Mouse (Mus musculus) layer of hippocampus, adult 11-12 months (tissue): Measurements from ENCODE around the gene Ggt7.
"Not testable (repeated sequence)": the region's sequence is repeated elsewhere in the genome, so short reads cannot be mapped to it uniquely, and the experiment has no call there.

Experiments used
- DNase-seq: peaks from one replicate; pipeline ENCODE4 v3.0.0; 2022; ENCODE audit warnings: low spot score

Ggt7 gene

DNA sequence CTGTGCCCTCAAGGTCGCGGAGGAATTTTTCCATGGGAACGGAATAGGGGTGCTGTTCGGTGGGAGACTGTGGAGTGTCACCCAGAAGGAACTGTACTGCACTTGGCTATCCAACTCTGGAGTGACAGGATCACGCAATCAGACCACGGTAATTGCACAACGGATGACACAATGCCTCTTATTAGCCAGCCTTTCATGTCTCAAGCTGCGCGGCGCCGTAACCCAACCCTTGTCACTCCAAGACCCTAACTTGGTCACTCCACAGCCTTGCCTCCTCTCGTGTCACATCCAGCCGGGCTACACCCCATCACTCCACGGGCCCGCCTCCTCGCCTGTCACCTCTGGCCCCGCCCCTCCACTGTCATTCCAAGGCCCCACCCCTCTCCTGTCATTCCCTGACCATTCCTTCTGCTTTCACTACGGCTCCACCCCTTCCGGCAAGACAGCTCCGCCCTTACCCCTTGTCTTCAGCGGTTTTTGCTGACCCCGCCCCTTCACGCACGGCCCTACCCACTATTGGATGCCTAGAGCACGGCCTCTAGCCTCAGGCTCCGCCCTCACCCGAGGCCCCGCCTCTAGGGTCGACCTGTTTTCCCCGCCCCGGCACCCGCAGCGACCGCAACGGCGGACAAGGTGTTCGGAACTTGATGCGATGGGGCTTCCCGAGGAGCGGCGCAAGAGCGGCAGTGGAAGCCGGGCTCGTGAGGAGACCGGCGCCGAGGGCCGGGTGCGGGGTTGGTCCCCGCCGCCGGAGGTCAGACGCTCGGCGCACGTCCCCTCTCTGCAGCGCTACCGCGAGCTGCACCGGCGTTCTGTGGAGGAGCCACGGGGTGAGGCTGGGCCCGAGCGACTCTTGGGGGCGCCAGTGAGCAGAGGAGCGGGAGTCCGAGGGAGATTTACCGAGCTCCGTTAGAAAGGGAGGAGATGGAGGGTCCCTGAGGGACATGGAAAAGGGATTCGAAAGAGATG is at the start of gene Ggt7, which contains the start of gene Acss2:
Gene Ggt7 (minus strand): TSS at position 783 of the 969 bp plus-strand sequence.
Gene Acss2 (plus strand): TSS at position 494 of the 969 bp plus-strand sequence.
- peak; percentile 99 for DNase-seq

- no peak for DNase-seq
These were observed 49.7 kb upstream of the Ggt7 start for GRCm38 (mm10) chr2:155567751-155568150.

GRCm38 (mm10) chr2:155562934-155563333 is 44.9 kb upstream of the Ggt7 start:
- no peak for DNase-seq

GRCm38 (mm10) chr2:155562209-155562608 is 44.2 kb upstream of the Ggt7 start:
- DNase-seq: no peak

DNA sequence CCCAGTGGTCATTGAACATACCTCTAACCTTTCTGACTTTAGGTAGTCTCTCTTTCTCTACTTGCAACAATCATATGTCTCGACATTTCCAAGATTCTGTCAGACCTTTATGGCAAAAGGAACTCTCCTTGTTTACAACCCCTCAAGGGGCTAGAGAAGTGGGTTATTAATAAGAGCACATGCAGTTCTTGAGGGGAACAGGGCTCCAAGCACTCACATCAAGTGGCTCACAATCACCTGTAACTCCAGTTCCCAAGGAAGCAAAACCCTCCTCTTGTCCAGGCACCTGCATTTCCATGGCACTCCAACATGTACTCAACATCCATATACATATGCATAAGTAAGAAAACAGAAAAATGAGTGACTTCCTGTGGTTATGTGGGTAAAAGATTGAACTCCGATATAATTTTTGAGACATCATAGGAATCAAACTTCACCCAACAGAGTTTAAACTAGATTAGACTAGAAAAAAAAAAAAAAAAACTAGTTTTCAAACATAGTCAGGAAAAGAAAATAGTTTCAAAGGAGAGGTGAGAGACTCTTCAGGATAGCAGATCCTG is 36.5 kb upstream of the Ggt7 start:
- no peak for DNase-seq

- no peak for DNase-seq
These were observed 34.9 kb upstream of the Ggt7 start for GRCm38 (mm10) chr2:155552949-155553354.

GRCm38 (mm10) chr2:155552336-155552735 is 34.3 kb upstream of the Ggt7 start:
- no peak for DNase-seq

DNA sequence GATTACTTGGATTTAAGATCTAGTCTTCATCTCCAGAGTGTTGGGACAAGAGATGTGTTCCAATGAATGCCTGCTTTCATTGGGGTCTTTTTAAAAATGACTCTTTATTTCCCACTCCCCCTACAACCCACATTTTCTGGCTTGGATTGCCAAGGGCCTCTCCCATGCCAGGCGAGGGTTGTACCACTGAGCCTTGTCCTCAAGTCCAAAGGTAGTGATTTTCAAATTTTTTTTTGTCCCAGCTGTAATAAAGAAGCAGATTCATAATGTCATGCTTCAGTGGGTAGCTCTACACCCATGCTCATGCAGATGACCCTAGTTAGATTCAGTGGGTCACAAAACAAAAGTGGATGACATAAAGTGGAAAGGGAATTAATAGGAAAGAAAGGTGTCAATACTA is 28.9 kb upstream of the Ggt7 start:
- DNase-seq: no peak

DNA sequence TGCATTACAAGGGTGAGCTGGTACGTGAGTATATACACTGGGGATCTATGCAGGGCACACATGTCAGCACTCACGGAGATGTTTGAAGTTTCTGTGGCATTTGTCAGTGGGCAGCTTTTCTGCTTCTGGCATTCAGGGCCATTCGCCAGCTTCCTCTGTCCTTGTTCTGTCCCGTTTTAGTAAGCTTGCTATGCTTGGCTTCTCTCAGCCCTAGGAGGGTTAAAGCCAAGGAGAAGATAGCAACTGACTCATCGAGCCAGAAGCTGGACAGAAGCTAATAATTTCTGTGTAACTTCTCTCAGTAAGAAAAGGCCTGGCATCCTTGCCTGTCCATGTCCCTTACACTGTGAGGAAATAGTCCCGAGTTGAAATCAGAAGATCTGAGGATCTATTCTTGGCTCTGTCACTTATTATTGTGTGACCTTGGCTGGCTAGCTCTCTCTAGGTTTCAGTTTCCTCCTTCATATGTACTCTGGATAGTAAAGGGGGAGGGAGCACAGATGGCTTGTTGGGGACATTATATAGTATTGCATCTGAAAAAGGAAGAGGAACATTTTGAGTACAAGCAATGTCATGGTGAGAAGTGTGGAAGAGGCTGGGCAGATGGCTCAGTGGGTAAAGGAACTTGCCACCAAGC is 22.9 kb upstream of the Ggt7 start:
- no peak for DNase-seq

GRCm38 (mm10) chr2:155539696-155540095 is 21.7 kb upstream of the Ggt7 start:
- DNase-seq: no peak

DNA sequence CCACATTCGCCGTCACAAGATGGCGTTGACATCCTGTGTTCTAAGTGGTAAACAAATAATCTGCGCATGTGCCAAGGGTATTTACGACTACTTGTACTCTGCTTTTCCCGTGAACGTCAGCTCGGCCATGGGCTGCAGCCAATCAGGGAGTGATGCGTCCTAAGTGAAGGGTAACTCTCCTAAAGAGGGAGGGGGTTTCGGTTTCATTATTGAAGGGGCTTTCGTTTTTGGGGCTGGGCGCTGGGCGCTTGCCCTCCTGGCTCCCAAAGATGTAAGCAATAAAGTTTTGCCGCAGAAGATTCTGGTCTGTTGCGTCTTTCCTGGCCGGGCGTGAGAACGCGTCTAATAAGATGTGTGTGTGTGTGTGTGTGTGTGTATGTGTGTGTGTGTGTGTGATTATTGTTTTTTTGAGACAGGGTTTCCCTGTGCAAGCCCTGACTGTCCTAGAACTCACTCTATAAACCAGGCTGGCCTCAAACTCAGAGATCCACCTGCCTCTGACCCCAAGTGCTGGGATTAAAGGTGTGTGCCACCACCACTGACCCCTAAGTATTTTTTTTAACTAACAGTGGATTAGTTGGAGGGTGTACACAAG is 20.5 kb upstream of the Ggt7 start:
- DNase-seq: not testable (repeated sequence)

DNA sequence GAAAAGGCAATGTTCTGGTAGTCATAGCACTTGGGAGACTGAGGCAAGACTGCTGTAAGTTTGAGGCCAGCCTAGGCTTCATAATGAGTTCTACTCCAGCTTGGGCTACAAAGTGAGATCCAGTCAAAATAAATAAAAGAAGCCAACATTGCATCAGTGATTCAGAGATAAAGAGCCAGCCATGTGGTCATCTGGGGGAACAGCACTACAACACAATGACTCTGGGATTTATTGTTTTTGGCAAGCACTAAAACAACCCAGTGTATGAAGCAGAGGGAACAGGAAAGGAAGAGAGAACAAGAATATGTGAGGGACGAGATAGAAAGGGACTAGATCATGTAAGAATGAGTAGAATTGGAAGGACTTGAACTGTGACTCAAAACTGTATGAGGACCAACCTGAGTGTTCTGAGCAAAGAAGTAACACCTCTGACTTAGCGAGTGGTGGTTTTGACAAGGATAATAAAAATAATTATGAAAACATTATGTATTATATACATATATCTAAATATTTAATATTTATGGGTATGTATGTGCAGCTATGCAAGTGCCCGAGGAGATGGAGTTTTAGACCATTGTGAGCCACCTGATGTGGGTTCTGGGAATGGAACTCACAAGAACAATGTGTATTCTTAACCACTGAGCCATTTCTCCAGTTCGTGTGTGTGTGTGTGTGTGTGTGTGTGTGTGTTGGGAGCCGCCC is 19.9 kb upstream of the Ggt7 start:
- no peak for DNase-seq

DNA sequence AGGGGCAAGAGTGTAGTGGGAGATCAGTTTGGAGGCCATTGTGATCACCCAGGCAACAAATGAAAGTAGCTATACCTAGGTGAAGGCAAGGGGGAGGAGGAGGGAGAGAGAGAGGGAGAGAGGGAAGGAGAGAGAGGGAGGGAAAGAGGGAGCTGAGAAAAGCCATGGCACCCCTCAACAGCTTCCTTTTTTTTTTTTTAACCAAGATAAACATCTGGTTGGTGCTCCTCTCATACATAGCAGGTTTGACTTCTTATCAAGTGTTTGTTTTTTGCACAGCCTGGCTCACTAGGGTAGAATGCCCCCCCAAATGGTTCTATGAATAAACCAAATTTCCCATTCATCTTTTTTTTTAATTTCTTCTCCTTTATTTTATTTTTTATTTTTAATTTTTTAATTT is 18.3 kb upstream of the Ggt7 start:
- no peak for DNase-seq

DNA sequence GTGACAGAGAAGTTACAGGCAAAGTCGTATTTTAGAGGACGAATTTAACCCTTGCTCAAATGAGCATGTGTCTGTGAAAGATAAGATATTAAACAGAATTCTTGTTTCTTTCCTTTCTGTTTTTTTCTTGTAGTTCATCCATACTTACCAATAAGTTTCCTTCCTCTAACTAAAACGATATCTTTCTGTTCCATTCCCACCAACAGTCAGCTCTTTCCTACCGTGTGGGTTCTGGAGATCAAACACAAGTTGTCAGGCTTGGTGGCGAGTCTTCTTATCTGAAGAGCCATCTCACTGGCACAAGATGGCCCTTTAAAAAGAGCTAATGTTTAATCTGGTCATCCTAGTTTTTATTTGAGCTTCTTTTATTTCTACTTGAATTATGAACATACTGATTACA is 9.3 kb upstream of the Ggt7 start:
- no peak for DNase-seq

DNA sequence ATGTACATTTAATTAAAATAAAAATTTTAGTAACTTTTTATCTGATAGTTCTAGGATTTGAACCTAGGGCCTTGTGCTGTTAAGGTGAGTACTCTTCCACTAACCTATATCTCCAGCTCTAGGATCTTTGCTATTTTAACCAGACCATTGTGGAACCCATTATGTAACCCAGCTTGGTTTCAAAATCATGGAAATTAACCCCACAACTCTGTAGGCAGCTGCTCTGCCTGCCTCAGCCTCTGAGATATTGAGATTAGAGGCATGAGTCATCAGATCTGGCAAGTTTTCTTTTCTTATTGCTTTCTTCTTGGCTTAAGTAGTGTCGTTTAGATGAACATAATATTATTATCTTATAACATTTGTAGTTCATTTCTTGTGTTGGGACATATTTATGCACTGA is 6.3 kb upstream of the Ggt7 start:
- no peak for DNase-seq

DNA sequence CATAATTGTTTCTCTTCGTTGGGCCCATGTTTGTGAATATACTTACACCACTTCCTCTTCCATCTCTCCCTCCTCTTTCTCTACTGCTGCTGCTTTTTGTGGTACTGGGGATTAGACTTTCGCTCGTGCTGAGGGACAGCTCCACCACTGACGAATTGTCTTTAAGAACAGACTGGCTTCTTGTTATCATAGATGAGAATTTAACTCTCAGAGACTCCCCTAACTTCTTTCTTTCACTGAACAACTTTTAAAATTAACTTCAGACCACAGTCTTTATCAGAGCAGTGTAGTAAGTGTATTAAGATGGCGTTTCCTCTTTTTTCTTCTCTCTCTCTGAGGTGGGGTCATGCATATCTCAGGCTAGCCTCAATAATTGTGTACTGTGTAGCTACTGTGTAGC is 5.7 kb upstream of the Ggt7 start:
- DNase-seq: no peak

DNA sequence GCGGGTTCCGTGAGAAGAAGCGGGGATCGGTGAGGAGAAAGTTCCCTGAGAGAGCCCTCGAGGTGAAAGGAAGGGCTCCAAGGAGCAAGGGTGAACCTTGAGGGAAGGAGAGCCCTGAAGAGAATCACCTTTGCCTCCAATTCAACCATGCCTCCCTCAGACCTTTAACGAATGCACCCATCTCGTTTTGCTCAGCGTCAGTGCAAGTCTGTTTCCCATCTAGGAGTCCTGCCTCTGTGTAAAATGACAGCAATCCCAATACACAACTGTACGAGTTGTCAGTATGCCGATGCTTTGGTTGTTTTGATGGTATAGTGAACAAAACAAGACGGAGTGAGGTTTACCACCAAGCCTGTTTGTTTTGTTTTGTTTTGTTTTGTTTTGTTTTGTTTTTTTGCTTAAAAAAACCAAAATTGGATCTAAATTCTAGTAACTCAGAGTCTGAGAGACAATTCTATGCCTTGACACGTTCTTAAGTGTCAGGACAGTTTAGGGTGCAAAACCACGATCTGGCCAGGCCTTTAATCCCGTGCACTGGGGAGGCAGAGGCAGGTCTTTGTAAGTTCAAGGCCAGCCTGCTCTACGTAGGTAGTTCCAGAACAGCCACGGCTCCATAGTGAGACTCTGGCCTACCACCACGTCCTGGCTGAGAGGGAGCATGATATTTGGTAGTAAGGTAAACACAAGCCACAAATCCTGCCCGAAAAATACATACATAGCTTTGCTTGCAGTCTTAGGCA is 664 bp upstream of the Ggt7 start:
- no peak for DNase-seq

DNA sequence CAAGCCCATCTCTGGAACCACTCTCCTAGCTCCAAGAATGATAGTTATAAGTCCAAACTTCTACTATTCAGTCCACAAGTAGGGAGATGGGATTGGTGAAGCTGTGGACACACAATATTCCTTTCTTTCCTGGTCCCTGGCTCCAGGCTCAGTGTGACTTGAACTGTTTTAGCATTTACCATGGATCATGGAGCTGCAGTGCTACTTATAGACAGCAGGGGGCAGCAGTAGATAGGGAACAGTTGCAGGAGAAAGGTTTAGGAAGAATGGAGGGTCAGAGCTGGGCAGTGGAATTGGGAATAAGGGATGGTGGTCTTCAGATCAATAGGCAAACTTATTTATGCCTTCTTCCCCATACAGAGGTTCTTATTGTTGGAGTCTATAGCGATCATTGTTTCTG is 2.1 kb downstream of the Ggt7 start:
- DNase-seq: peak; percentile 78

DNA sequence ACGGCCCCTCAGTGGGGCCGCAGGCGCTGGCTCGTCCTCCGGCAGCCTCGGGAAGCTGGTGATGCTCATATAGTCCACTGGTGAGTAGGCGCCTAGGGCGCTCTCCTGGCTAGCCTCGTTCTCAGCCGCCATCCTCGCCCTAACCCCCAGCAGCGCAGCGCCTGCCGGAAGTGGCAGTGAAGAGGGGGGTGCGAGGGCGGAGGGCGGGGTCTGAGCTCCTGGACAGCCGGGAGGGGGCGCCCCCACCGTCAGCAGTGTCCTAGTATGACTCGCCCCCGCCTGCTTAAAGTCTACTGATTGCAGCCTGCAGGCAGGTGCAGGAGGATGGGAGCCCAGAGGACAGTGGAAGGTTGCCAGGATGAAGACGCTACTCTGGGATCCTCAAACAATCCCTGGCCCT is 3.4 kb downstream of the Ggt7 start:
- DNase-seq: peak; percentile 88

GRCm38 (mm10) chr2:155513543-155513942 is 4.5 kb downstream of the Ggt7 start:
- DNase-seq: no peak

DNA sequence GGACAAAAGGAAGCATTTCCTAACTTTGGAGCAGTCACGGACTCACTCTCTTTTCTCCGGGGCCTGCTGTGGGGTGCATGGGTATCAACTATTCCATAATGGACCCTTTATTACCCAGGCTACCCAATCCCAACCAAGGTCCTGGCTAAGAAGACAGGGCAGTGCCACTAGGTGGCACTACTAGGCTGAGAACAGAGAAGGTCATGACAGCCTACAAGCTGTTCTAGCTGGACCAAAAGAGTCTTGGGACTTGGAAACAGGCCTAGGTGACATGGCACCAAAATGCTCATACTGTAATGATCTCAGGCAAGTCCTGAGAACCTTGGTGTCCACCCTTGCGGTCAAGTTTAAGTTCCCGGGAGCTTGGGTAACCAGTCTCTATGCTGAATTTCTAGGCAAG is 5.6 kb downstream of the Ggt7 start:
- peak; percentile 67 for DNase-seq
